Mouse (Mus musculus): ENCODE results near the gene Prkcz. TPM values are rescaled to one million over a fixed set of nuclear protein-coding genes. Genes with fewer than 3 reads are reported as not detected.

Gene Prkcz
- polyA plus RNA-seq, 1 experiment: 33.3 TPM

DNA sequence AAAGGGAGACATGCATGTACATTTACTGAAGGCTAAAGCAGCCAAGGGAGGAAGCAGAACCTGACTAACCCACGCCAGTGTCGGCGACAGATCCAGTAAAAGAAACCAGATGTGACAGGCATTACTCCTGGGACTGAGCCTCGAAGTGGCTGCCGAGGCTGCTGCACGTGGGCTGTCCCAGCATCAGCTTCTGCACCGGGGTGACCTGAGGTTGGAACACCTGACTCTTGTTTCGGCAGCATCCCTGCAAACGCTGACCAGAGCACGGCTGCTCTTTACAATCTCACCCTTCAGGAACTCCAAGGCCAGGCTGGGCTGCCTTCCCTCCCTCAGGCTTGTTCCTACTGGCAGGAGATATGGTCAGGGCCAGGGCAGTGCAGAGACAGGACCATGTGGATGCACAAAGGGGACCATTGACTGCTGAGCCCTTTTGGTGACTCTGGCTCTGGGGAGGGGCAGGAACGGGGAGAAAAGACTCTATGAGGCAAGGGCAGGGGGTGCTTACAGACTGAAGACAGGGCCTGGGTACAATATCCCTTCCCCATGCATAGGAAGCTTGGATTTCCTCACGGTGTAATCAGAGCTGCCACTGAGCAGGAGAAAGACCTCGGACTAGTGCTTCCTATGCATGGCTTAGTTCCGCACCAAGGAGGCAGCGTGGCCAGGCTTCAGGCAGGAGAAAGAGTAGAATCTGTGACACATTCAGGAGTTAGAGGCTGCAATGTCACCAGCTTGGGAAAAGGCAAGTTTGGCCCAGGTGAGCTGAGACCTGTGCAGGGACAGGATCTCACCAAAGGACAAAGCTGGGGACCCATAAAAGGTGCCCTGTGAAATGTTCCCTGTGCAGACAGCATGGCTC, 76.4 kb downstream of the Prkcz start:
- no peak for TF ChIP-seq POLR2A (IDR thresholded peaks at IDR 0.05; ENCODE audit: insufficient read depth, low read length)
- no peak for TF ChIP-seq CTCF (IDR thresholded peaks at IDR 0.05; ENCODE audit: low read depth, low read length)
- TF ChIP-seq EP300 (IDR thresholded peaks at IDR 0.05; ENCODE audit: insufficient read depth, low read depth, low read length): no peak
- H3K9ac ChIP-seq (ENCODE audit: low read depth, poor library complexity, severe bottlenecking): no peak overlapping the region
- H3K36me3 ChIP-seq (ENCODE audit: control insufficient read depth, insufficient read depth, low read length, poor library complexity, severe bottlenecking): no peaks in the 10 kb centered on the region
- no peaks in the 10 kb centered on the region for H3K4me1 ChIP-seq (ENCODE audit: control insufficient read depth, insufficient read depth, low read length)
- no peak overlapping the region for H3K4me3 ChIP-seq (ENCODE audit: low read depth, low read length)
- no peaks in the 10 kb centered on the region for H3K9me3 ChIP-seq (replicated peaks; ENCODE audit: control insufficient read depth, insufficient read depth, low read length, poor library complexity, severe bottlenecking)
- H3K27me3 ChIP-seq (ENCODE audit: control insufficient read depth, insufficient read depth, low read length, poor library complexity, severe bottlenecking): no peaks in the 10 kb centered on the region
- H3K27ac ChIP-seq (ENCODE audit: insufficient read depth, low read length): no peak overlapping the region

DNA sequence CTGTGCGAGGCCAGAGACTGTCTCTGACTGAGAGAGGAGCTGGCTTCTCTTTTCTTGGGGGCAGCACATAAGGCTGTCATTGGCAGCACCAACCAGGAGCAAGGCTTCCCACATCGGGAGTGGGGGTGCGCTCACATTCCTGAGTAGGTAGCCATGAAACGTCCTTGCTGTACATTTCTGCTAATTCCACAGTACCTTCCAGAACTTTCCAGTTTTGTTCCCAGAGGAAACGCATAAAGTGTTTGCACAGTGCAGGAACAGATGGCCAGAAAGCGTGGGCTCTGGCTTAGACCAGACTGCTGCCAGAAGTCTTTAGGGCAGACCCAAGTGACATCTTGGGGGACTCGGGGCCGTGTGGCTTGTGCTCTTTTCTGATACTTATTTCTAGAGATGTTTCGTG, 77.6 kb downstream of the Prkcz start:
- Histone ChIP-seq H3K4me3 (ENCODE audit: low read depth, low read length) (no peak overlapping the region), H3K9me3 (replicated peaks; ENCODE audit: control insufficient read depth, insufficient read depth, low read length, poor library complexity, severe bottlenecking) (no peaks in the 10 kb centered on the region), H3K27me3 (ENCODE audit: control insufficient read depth, insufficient read depth, low read length, poor library complexity, severe bottlenecking) (no peaks in the 10 kb centered on the region), H3K36me3 (ENCODE audit: control insufficient read depth, insufficient read depth, low read length, poor library complexity, severe bottlenecking) (no peaks in the 10 kb centered on the region), H3K4me1 (ENCODE audit: control insufficient read depth, insufficient read depth, low read length) (no peaks in the 10 kb centered on the region), H3K9ac (ENCODE audit: low read depth, poor library complexity, severe bottlenecking) (no peak overlapping the region), H3K27ac (ENCODE audit: insufficient read depth, low read length) (no peak overlapping the region)
- TF ChIP-seq EP300 (IDR thresholded peaks at IDR 0.05; ENCODE audit: insufficient read depth, low read depth, low read length) (no peak), CTCF (IDR thresholded peaks at IDR 0.05; ENCODE audit: low read depth, low read length) (no peak), POLR2A (IDR thresholded peaks at IDR 0.05; ENCODE audit: insufficient read depth, low read length) (no peak)

DNA sequence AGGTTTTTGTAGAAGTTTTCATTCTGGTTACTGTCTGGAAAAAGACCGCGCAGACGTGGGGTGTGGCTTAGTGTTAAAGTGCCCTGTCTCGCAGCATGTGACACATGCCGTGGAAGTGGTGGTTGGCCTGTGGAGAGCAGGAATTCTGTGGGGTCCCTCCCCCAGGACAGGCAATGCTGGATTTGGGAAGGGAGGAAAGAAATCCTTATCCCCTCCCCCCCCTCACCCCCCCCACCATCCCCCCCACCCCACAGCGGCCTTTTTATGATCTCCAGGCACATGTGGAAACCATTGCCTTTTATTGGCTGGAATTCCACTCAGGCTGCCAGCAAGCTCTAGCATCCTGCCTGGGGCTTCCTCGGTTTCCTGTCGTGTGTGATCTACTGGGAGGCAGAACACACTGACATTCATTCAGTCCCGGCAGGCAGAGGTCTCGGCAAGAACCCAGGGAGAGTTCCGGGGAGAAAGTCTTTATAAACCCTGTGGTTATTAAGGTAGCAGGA, 78.1 kb downstream of the Prkcz start:
- Histone ChIP-seq H3K4me1 (ENCODE audit: control insufficient read depth, insufficient read depth, low read length) (no peaks in the 10 kb centered on the region), H3K36me3 (ENCODE audit: control insufficient read depth, insufficient read depth, low read length, poor library complexity, severe bottlenecking) (no peaks in the 10 kb centered on the region), H3K4me3 (ENCODE audit: low read depth, low read length) (no peak overlapping the region), H3K27me3 (ENCODE audit: control insufficient read depth, insufficient read depth, low read length, poor library complexity, severe bottlenecking) (no peaks in the 10 kb centered on the region), H3K9ac (ENCODE audit: low read depth, poor library complexity, severe bottlenecking) (no peak overlapping the region), H3K9me3 (replicated peaks; ENCODE audit: control insufficient read depth, insufficient read depth, low read length, poor library complexity, severe bottlenecking) (no peaks in the 10 kb centered on the region), H3K27ac (ENCODE audit: insufficient read depth, low read length) (no peak overlapping the region)
- no peak for TF ChIP-seq CTCF (IDR thresholded peaks at IDR 0.05; ENCODE audit: low read depth, low read length)
- TF ChIP-seq POLR2A (IDR thresholded peaks at IDR 0.05; ENCODE audit: insufficient read depth, low read length): no peak
- no peak for TF ChIP-seq EP300 (IDR thresholded peaks at IDR 0.05; ENCODE audit: insufficient read depth, low read depth, low read length)

GRCm38 (mm10) chr4:155282231-155282630, 78.9 kb downstream of the Prkcz start:
- Histone ChIP-seq H3K9me3 (replicated peaks; ENCODE audit: control insufficient read depth, insufficient read depth, low read length, poor library complexity, severe bottlenecking) (no peaks in the 10 kb centered on the region), H3K9ac (ENCODE audit: low read depth, poor library complexity, severe bottlenecking) (no peak overlapping the region), H3K27me3 (ENCODE audit: control insufficient read depth, insufficient read depth, low read length, poor library complexity, severe bottlenecking) (no peaks in the 10 kb centered on the region), H3K4me3 (ENCODE audit: low read depth, low read length) (no peak overlapping the region), H3K4me1 (ENCODE audit: control insufficient read depth, insufficient read depth, low read length) (no peaks in the 10 kb centered on the region), H3K36me3 (ENCODE audit: control insufficient read depth, insufficient read depth, low read length, poor library complexity, severe bottlenecking) (no peaks in the 10 kb centered on the region), H3K27ac (ENCODE audit: insufficient read depth, low read length) (no peak overlapping the region)
- TF ChIP-seq CTCF (IDR thresholded peaks at IDR 0.05; ENCODE audit: low read depth, low read length) (no peak), POLR2A (IDR thresholded peaks at IDR 0.05; ENCODE audit: insufficient read depth, low read length) (no peak), EP300 (IDR thresholded peaks at IDR 0.05; ENCODE audit: insufficient read depth, low read depth, low read length) (no peak)

GRCm38 (mm10) chr4:155281652-155282051, 79.5 kb downstream of the Prkcz start:
- Histone ChIP-seq H3K36me3 (ENCODE audit: control insufficient read depth, insufficient read depth, low read length, poor library complexity, severe bottlenecking) (no peaks in the 10 kb centered on the region), H3K27ac (ENCODE audit: insufficient read depth, low read length) (no peak overlapping the region), H3K9ac (ENCODE audit: low read depth, poor library complexity, severe bottlenecking) (no peak overlapping the region), H3K4me1 (ENCODE audit: control insufficient read depth, insufficient read depth, low read length) (no peaks in the 10 kb centered on the region), H3K27me3 (ENCODE audit: control insufficient read depth, insufficient read depth, low read length, poor library complexity, severe bottlenecking) (no peaks in the 10 kb centered on the region), H3K4me3 (ENCODE audit: low read depth, low read length) (no peak overlapping the region), H3K9me3 (replicated peaks; ENCODE audit: control insufficient read depth, insufficient read depth, low read length, poor library complexity, severe bottlenecking) (no peaks in the 10 kb centered on the region)
- no peak for TF ChIP-seq POLR2A (IDR thresholded peaks at IDR 0.05; ENCODE audit: insufficient read depth, low read length)
- no peak for TF ChIP-seq EP300 (IDR thresholded peaks at IDR 0.05; ENCODE audit: insufficient read depth, low read depth, low read length)
- TF ChIP-seq CTCF (IDR thresholded peaks at IDR 0.05; ENCODE audit: low read depth, low read length): no peak

- H3K27ac ChIP-seq (ENCODE audit: insufficient read depth, low read length): no peak overlapping the region
- no peak overlapping the region for H3K4me3 ChIP-seq (ENCODE audit: low read depth, low read length)
- no peaks in the 10 kb centered on the region for H3K4me1 ChIP-seq (ENCODE audit: control insufficient read depth, insufficient read depth, low read length)
These were observed 79.9 kb downstream of the Prkcz start for GRCm38 (mm10) chr4:155281227-155281626.

More at GRCm38 (mm10) chr4:155281227-155281626, 79.9 kb downstream of the Prkcz start:
- no peak overlapping the region for H3K9ac ChIP-seq (ENCODE audit: low read depth, poor library complexity, severe bottlenecking)
- no peaks in the 10 kb centered on the region for H3K9me3 ChIP-seq (replicated peaks; ENCODE audit: control insufficient read depth, insufficient read depth, low read length, poor library complexity, severe bottlenecking)
- H3K27me3 ChIP-seq (ENCODE audit: control insufficient read depth, insufficient read depth, low read length, poor library complexity, severe bottlenecking): no peaks in the 10 kb centered on the region
- TF ChIP-seq EP300 (IDR thresholded peaks at IDR 0.05; ENCODE audit: insufficient read depth, low read depth, low read length): no peak
- TF ChIP-seq CTCF (IDR thresholded peaks at IDR 0.05; ENCODE audit: low read depth, low read length): no peak
- no peaks in the 10 kb centered on the region for H3K36me3 ChIP-seq (ENCODE audit: control insufficient read depth, insufficient read depth, low read length, poor library complexity, severe bottlenecking)
